Mouse (Mus musculus) liver, postnatal 0 days (tissue): ENCODE data around the gene Rab5if.

Experiments used
- CTCF ChIP-seq: sonication (generic); IDR thresholded peaks from 2 replicates; pipeline ENCODE4 v1.5.1; 2016; ENCODE audit warnings: antibody characterized with exemption, low read depth
- EP300 ChIP-seq: IDR thresholded peaks from 2 replicates; pipeline ENCODE4 v1.6.1; 2016; ENCODE audit warnings: antibody characterized with exemption, low read depth, mild to moderate bottlenecking

DNA sequence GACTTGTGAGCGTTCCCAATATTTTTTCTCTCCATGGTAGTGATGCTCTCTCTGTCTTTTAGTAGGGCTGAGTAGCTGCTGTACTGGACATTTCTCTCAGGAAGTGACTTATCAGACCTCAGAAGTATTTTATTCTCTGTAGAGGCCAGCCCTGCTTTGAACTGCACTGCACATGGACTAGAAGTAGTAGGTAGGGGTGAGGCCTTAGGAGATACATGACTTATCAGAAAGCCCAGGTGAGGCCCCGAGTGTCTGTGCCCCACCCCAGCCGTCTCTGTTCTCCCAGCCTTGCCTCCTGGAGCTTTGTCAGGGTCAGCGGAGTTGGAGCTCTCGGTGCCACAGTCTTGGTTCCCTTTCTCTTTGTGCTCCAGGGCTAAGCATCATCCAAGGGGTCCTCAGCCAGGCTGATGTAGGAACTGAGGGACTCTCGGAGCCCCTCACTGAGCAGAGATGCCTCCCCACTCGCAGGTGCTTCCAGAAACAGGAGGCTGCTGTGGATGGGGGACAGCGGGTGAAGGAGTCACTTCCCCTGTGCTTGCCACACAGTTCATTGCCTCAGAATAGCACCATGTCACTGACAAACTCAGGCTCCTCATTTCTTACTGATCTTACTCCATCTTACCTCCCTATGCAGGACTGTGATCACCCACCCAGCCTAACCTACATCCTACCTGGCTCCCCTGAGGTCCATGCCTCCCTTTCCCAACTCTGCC lies 11.3 kb downstream of the Rab5if start:
- no peak for TF ChIP-seq CTCF
- TF ChIP-seq EP300, result no peak
